ENCODE assay signal across 21 mouse cellular contexts in genomic region chr16:30160399-30160798, GRCm38 (mm10).
DNase-seq lines count a peak whose midpoint lies in the region; ATAC-seq lines count a peak whose summit lies in the region.
"Had no signal": no experiment of that assay in that cellular context is flagged by ENCODE, and none has a peak within 500 bp of the region (broad histone marks: within the 10 kb centered on the region; RNA-seq: fewer than 3 reads in every experiment).

No protein-coding gene starts in this region.

- H3K9ac ChIP-seq in lung, embryonic 16.5 days (ENCODE audit: low read length): no peak overlapping the region
- no peak overlapping the region for H3K9ac ChIP-seq in liver, embryonic 11.5 days (ENCODE audit: low read depth, low read length)
- H3K9ac ChIP-seq: forebrain, embryonic 12.5 days had no signal

- 20% methylated on average over 2 of the region's 2 CpGs for WGBS in lung, embryonic 16.5 days
- 8% methylated on average over 2 of the region's 2 CpGs for WGBS in liver, embryonic 11.5 days

- peak; percentile 55; the same call in 1 of the 2 replicates for ATAC-seq in lung, embryonic 16.5 days (ENCODE audit: low read depth)
- ATAC-seq in common myeloid progenitor, adult 5-6 weeks (replicated peaks; ENCODE audit: low read depth, poor library complexity, severe bottlenecking): peak; percentile 80
- ATAC-seq in liver, embryonic 11.5 days (replicated peaks; ENCODE audit: low FRiP score): peak; percentile 73
- no peak for ATAC-seq in erythroblast, adult 5-6 weeks (replicated peaks; ENCODE audit: low FRiP score, poor library complexity, severe bottlenecking)
- ATAC-seq: CD4-positive, CD25-positive, alpha-beta regulatory T cell, adult 4 months; hindbrain, embryonic 16.5 days; midbrain, embryonic 16.5 days had no signal

- H3K4me1 ChIP-seq in lung, embryonic 16.5 days (replicated peaks; ENCODE audit: control insufficient read depth, insufficient read depth, low read length): peaks cover 11% of the 10 kb centered on the region; the same call in 1 of the 2 replicates
- H3K4me1 ChIP-seq in liver, embryonic 11.5 days (replicated peaks; ENCODE audit: control insufficient read depth, insufficient read depth, low read length): peaks cover 16% of the 10 kb centered on the region

- H3K4me3 ChIP-seq in lung, embryonic 16.5 days (ENCODE audit: low read length): no peak overlapping the region
- no peak overlapping the region for H3K4me3 ChIP-seq in liver, embryonic 11.5 days (ENCODE audit: low read depth, low read length)
- H3K4me3 ChIP-seq: forebrain, embryonic 12.5 days; heart, embryonic 10.5 days; megakaryocyte, embryonic 14.5 days had no signal

- no peaks in the 10 kb centered on the region for H3K36me3 ChIP-seq in lung, embryonic 16.5 days (ENCODE audit: control insufficient read depth, insufficient read depth, low read length)
- H3K36me3 ChIP-seq in liver, embryonic 11.5 days (ENCODE audit: control insufficient read depth, insufficient read depth, low read length): no peaks in the 10 kb centered on the region
- H3K36me3 ChIP-seq: forebrain, embryonic 12.5 days; heart, embryonic 10.5 days had no signal

- H3K27me3 ChIP-seq in lung, embryonic 16.5 days (ENCODE audit: control insufficient read depth, insufficient read depth, low read depth, low read length): no peaks in the 10 kb centered on the region
- H3K27me3 ChIP-seq in liver, embryonic 11.5 days (replicated peaks; ENCODE audit: control insufficient read depth, insufficient read depth, low read length): no peaks in the 10 kb centered on the region

- DNase-seq in lung, postnatal 10 days: no peak
- no peak for DNase-seq in liver, embryonic 11.5 days (ENCODE audit: low spot score)
- no peak for DNase-seq in left cerebral cortex, postnatal 36 days (ENCODE audit: low spot score in 2 of 2)
- DNase-seq in right cerebral cortex, postnatal 10 days (ENCODE audit: low spot score in 2 of 2): no peak
- DNase-seq: adrenal gland, postnatal 10 days; cerebellum, adult 18-20 months; gastrocnemius, postnatal 36 days; heart, postnatal 10 days; kidney, adult 9 months; kidney, postnatal 4 days; lung, adult 18-20 months; spleen, adult 18-20 months had no signal

- H3K27ac ChIP-seq in lung, embryonic 16.5 days (ENCODE audit: low read length): no peak overlapping the region
- no peak overlapping the region for H3K27ac ChIP-seq in liver, embryonic 11.5 days (ENCODE audit: low read depth, low read length)
- H3K27ac ChIP-seq: forebrain, embryonic 12.5 days; heart, embryonic 10.5 days had no signal

- H3K4me2 ChIP-seq in lung, embryonic 16.5 days (ENCODE audit: low read depth, low read length): no peak overlapping the region
- peak overlapping the region; percentile 7; the same call in 1 of the 2 replicates for H3K4me2 ChIP-seq in liver, embryonic 11.5 days
- H3K4me2 ChIP-seq: forebrain, embryonic 12.5 days had no signal

- no peaks in the 10 kb centered on the region for H3K9me3 ChIP-seq in lung, embryonic 16.5 days (ENCODE audit: control insufficient read depth, low read length)
- no peaks in the 10 kb centered on the region for H3K9me3 ChIP-seq in liver, embryonic 11.5 days (ENCODE audit: control insufficient read depth, low read length)
- H3K9me3 ChIP-seq: forebrain, embryonic 12.5 days; heart, embryonic 10.5 days had no signal

- intact Hi-C loops in left cerebral cortex, postnatal 36 days (cut with DNase I): no loop called here
